Mouse (Mus musculus): ENCODE data around the gene Cdk14.

The Cdk14 gene

GRCm38 (mm10) chr5:5176052-5176451, 244.1 kb downstream of the Cdk14 start:
- no peak for DNase-seq

DNA sequence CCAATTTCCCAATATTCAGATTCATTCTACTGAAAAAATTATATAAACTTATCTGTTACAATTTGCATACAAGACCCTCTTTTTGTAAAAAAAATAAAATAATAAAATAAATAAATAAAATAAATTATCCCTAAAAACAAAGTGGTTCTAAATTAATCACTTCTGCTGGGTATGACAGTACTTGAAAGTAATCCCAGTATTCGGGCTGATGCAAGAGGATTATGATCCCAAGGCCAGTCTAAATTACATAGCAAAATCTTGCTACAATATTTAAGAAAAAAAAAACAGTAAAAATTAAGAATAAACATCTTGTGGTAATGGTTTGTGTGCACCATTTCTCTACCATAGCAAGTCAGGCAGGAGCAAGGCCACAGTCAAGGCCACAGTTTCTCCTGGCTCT, 244.5 kb downstream of the Cdk14 start:
- no peak for DNase-seq

DNA sequence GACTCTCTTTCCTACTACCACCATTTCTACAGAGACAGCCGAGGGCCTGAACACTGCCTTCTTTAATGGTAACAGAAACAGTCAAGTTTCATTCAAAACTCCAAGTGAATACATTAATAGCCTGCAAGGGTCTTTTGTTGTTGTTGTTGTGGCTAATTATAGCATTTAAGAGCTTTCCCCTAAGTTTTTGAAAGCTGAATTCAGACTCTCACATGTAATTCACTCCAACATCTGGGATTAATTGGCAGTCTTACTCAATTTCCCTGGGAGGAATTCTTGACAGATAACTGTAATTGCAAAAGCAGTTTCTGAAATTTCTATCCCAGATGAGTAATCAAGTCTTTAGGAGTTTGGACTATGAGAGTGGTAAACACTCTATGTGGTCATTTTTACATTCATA, 245.0 kb downstream of the Cdk14 start:
- DNase-seq: no peak

GRCm38 (mm10) chr5:5166086-5166485, 254.0 kb downstream of the Cdk14 start:
- DNase-seq: no peak

GRCm38 (mm10) chr5:5164326-5164725, 255.8 kb downstream of the Cdk14 start:
- DNase-seq: no peak

- DNase-seq: no peak
Measured at GRCm38 (mm10) chr5:5163823-5164222, 256.3 kb downstream of the Cdk14 start.

DNA sequence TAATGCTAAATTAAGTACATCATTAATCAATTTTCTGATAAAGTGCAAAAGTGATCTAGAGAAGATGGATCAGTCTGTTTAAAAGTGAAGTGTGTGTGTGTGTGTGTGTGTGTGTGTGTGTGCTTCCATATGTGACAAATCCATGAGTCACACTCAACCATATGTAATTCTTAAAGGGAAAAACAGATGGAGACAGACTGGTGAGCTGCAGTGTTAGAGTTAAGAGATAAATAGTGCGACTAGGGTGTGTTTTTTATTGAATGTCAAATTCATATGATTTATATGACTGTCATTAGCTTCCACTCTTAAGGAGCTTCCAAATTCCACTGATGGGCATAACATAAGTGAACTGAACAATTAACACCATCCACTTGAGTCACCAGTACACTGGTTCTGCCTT, 260.6 kb downstream of the Cdk14 start:
- no peak for DNase-seq

GRCm38 (mm10) chr5:5139855-5140254, 280.3 kb downstream of the Cdk14 start:
- no peak for DNase-seq

DNA sequence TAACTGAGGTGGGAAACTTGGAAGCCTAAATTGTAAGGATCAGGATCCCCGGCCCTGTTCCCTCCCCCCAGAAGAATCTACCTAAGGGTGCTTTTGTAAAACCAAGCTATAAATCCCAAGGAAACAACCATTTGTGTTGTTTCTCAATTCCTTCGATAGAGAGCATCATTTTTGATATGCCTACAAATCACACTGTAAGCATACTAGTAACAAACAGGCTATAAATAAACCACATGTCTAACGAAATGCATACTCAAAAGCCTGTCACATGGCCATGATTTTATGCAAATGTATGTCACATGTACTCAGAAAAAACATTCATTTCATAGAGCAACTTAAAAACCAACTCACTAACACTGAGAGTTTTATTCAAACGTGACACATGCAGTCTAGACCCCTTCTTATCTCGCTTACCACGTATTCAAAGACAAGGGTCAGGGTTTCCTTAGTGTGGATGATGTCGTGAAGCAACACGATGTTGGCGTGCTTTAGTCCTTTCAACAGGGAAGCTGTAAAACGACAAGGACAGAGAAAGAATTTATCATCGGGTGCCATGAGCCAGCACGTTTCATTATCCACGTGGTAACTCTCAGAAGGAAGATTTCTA, 285.1 kb downstream of the Cdk14 start:
- no peak for DNase-seq

- DNase-seq: no peak
Measured at GRCm38 (mm10) chr5:5134143-5134904, 285.8 kb downstream of the Cdk14 start.

DNA sequence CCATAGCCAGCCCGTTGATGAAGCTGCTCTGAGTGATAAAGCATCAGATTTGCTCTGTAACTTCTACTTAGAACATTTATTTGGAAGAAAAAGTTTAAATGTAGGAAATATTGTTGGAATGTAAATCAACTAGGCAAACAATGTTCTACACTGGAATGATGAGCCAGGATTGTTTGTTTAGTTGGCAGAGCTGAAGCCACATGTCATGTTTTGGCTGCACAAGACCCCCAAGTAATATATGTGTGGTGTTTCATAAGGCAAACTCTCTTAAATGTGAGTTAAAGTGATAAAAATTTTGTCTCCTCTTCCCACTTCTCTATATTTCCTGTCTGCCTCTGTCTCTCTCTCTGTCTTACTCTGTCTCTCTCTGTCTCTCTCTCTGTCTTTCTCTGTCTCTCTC, 291.3 kb downstream of the Cdk14 start:
- DNase-seq: no peak

GRCm38 (mm10) chr5:5124645-5125044, 295.5 kb downstream of the Cdk14 start:
- no peak for DNase-seq

GRCm38 (mm10) chr5:5116775-5117522, 303.2 kb downstream of the Cdk14 start:
- DNase-seq: no peak

GRCm38 (mm10) chr5:5115546-5115945, 304.6 kb downstream of the Cdk14 start:
- DNase-seq: no peak

GRCm38 (mm10) chr5:5109621-5110020, 310.5 kb downstream of the Cdk14 start:
- no peak for DNase-seq

GRCm38 (mm10) chr5:5109017-5109416, 311.1 kb downstream of the Cdk14 start:
- no peak for DNase-seq

- no peak for DNase-seq
Measured at GRCm38 (mm10) chr5:5096248-5096915, 323.7 kb downstream of the Cdk14 start.

DNA sequence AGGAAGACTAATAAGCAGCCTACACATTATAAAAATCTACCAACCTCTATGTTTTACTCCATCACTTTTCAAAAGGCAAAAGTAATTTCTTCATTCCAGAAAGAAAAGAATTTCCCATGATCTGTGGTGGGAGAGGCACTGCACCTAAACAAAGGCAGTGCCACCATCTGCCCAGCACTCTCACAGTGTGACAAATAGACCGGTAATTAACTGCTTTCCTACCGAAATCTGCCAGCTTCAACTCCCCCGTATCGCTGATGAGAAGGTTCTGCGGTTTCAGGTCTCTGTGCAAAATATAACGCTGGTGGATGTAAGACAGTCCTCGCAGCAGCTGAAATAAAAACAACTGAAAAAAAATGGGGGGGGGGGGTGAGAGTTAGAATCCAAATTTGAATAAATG, 327.4 kb downstream of the Cdk14 start:
- DNase-seq: no peak

- DNase-seq: no peak
Measured at GRCm38 (mm10) chr5:5071526-5071925, 348.6 kb downstream of the Cdk14 start.

GRCm38 (mm10) chr5:5064686-5065085, 355.4 kb downstream of the Cdk14 start:
- no peak for DNase-seq

- DNase-seq: no peak
Measured at GRCm38 (mm10) chr5:5056102-5056883, 363.8 kb downstream of the Cdk14 start.

DNA sequence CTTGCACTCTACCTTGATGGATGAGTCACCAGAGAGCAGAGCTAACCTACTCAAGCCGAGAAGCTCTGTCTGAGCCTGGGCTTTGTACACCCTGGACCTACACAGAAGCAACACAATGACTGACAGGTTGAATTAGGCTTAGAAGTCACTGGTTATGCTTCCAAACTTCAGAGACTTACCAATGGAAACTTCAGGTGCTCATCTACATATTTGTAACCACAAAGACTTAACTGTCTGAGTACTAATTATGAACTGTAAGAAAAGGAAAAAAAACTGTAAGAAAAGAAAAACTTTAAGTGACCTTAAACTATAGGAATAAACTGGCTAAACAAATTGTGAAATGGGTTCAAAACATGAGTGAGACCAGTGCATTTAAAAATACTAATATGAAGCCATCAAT, 364.6 kb downstream of the Cdk14 start:
- no peak for DNase-seq

DNA sequence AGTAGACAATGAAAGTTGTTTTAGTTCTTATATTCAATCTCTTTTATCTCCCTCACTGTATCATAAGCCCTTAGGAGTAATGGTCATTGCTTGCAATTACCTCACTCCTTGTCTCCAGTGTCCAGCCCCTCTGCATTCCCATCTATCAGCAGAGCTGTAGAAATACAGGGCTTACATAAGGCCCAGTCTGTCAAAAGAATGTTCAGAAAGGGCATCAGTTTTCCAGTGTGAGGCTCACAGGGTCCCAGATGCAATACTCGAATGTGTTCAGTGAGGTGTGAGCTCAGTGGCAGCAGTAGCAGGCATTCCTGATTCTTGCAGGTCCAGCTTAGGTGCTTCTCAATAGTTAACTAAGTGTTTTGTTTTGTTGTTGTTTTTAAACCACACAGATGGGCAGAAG, 365.8 kb downstream of the Cdk14 start:
- DNase-seq: no peak
